ENCODE assay signal across 9 mouse cellular contexts in genomic region chr4:88718715-88719114, GRCm38 (mm10). TPM values are rescaled to one million over a fixed set of nuclear protein-coding genes. Genes with fewer than 3 reads are reported as not detected.
DNase-seq lines count a peak whose midpoint lies in the region; ATAC-seq and TF ChIP-seq lines count a peak whose summit lies in the region.
"Had no signal": no experiment of that assay in that cellular context is flagged by ENCODE, and none has a peak within 500 bp of the region (broad histone marks: within the 10 kb centered on the region; RNA-seq: fewer than 3 reads in every experiment).

No protein-coding gene starts in this region.

- peaks cover 48% of the 10 kb centered on the region for H3K4me1 ChIP-seq in megakaryocyte, embryonic 14.5 days
- H3K4me1 ChIP-seq in limb, embryonic 15.5 days = peaks cover 25% of the 10 kb centered on the region
- peaks cover 21% of the 10 kb centered on the region for H3K4me1 ChIP-seq in stomach, embryonic 16.5 days (ENCODE audit: control insufficient read depth, insufficient read depth, low read length)

- intact Hi-C loops in gastrocnemius, adult 2 months (cut with DNase I) = no loop called here

- ATAC-seq in megakaryocyte, adult 5-6 weeks (ENCODE audit: poor library complexity, severe bottlenecking) = no peak
- no peak for ATAC-seq in limb, embryonic 15.5 days (ENCODE audit: insufficient number of reproducible peaks, low FRiP score, low TSS enrichment, low read depth)
- no peak for ATAC-seq in stomach, embryonic 16.5 days (ENCODE audit: insufficient read depth, low FRiP score)
- ATAC-seq in inflammation-experienced regulatory T-cells, adult 6 months = no peak

- peak overlapping the region; percentile 100 for H3K27ac ChIP-seq in gastrocnemius, adult 2 months
- H3K27ac ChIP-seq in limb, embryonic 15.5 days = no peak overlapping the region
- no peak overlapping the region; the same call in 1 of the 2 replicates for H3K27ac ChIP-seq in stomach, embryonic 16.5 days (ENCODE audit: low read length)

- H3K4me2 ChIP-seq in limb, embryonic 15.5 days = peak overlapping the region; percentile 44
- H3K4me2 ChIP-seq in stomach, embryonic 16.5 days (ENCODE audit: low read depth, low read length) = peak overlapping the region; percentile 64

- H3K9ac ChIP-seq in limb, embryonic 15.5 days = no peak overlapping the region
- peak overlapping the region; percentile 54; the same call in 1 of the 2 replicates for H3K9ac ChIP-seq in stomach, embryonic 16.5 days (ENCODE audit: low read length)

- H3K36me3 ChIP-seq in megakaryocyte, embryonic 14.5 days (replicated peaks; ENCODE audit: low read length) = peaks cover 56% of the 10 kb centered on the region
- peaks cover 35% of the 10 kb centered on the region for H3K36me3 ChIP-seq in limb, embryonic 15.5 days
- H3K36me3 ChIP-seq in stomach, embryonic 16.5 days (ENCODE audit: control insufficient read depth, insufficient read depth, low read length) = peaks cover 10% of the 10 kb centered on the region

- TF ChIP-seq CTCF in gastrocnemius, adult 2 months (IDR thresholded peaks at IDR 0.05) = no peak

- no peaks in the 10 kb centered on the region for H3K27me3 ChIP-seq in megakaryocyte, embryonic 14.5 days (replicated peaks)
- H3K27me3 ChIP-seq in limb, embryonic 15.5 days = no peaks in the 10 kb centered on the region
- no peaks in the 10 kb centered on the region for H3K27me3 ChIP-seq in stomach, embryonic 16.5 days (ENCODE audit: control insufficient read depth, insufficient read depth, low read length)

- WGBS in limb, embryonic 15.5 days = 34% methylated on average over 1 of the region's 1 CpGs
- 29% methylated on average over 1 of the region's 1 CpGs for WGBS in stomach, embryonic 16.5 days

- DNase-seq in gastrocnemius, adult 2 months = no peak
- DNase-seq in gastrocnemius, adult 8-10 months (ENCODE audit: low spot score in 2 of 2) = no peak
- DNase-seq in adrenal gland, postnatal 25 days = no peak

- peak overlapping the region; percentile 76 for H3K4me3 ChIP-seq in gastrocnemius, adult 2 months
- H3K4me3 ChIP-seq in megakaryocyte, embryonic 14.5 days (replicated peaks) = peak overlapping the region; percentile 89
- peak overlapping the region; percentile 26 for H3K4me3 ChIP-seq in limb, embryonic 15.5 days
- peak overlapping the region; percentile 41 for H3K4me3 ChIP-seq in stomach, embryonic 16.5 days (replicated peaks; ENCODE audit: low read length)

- H3K9me3 ChIP-seq in megakaryocyte, embryonic 14.5 days = no peaks in the 10 kb centered on the region
- no peaks in the 10 kb centered on the region for H3K9me3 ChIP-seq in limb, embryonic 15.5 days
- no peaks in the 10 kb centered on the region for H3K9me3 ChIP-seq in stomach, embryonic 16.5 days (replicated peaks; ENCODE audit: control insufficient read depth, low read length)

RNA-seq across cellular contexts. Expression of gene Gm26566, which starts 2.9 kb away (rescaled TPM):
- under 1 TPM; 0.22 to 0.48 TPM for total RNA-seq in gastrocnemius, adult 2 months (2021)
- under 1 TPM in 3 of 4 experiments, not detected in 1; 0.24 to 0.51 (median 0.38) TPM for total RNA-seq in gastrocnemius, adult 8-10 months (2022)
- polyA plus RNA-seq in megakaryocyte, embryonic 14.5 days (2012; ENCODE audit: insufficient read depth, low replicate concordance) = 0.27 TPM in 1 of 2 replicates, not detected in the other
- not detected in 2 replicates for total RNA-seq in megakaryocyte, adult 5-6 weeks (2015)
- total RNA-seq in megakaryocyte, adult 5-6 weeks (2017) = 0.55 TPM in 1 of 2 replicates, not detected in the other
- polyA plus RNA-seq in limb, embryonic 15.5 days (2015; fragmentation: Nextera tagmentation; extraction: Ambion mirVana) = 0.56 and 1.1 TPM in 2 replicates
- 0.36 and 0.51 TPM in 2 replicates for polyA plus RNA-seq in stomach, embryonic 16.5 days (2015; fragmentation: Nextera tagmentation; extraction: Ambion mirVana)
- total RNA-seq in adrenal gland, postnatal 25 days (2021) = 0.73 and 0.95 TPM in 2 replicates
- not detected for polyA plus RNA-seq in inflammation-experienced regulatory T-cells, adult 6 months (2017; shearing (Covaris generic))

RNA-seq across cellular contexts. Expression of gene Klhl9, which starts 3.5 kb away (rescaled TPM):
- total RNA-seq in gastrocnemius, adult 2 months (2021) = 10 to 100 TPM; 51.6 to 58.9 TPM
- 10 to 100 TPM; 54.5 to 64.5 (median 57.9) TPM for total RNA-seq in gastrocnemius, adult 8-10 months (2022)
- polyA plus RNA-seq in megakaryocyte, embryonic 14.5 days (2012; ENCODE audit: insufficient read depth, low replicate concordance) = 1.4 and 2.6 TPM in 2 replicates
- total RNA-seq in megakaryocyte, adult 5-6 weeks (2015) = 56.7 and 61.1 TPM in 2 replicates
- total RNA-seq in megakaryocyte, adult 5-6 weeks (2017) = 83.8 and 85.5 TPM in 2 replicates
- 93.3 and 105 TPM in 2 replicates for polyA plus RNA-seq in limb, embryonic 15.5 days (2015; fragmentation: Nextera tagmentation; extraction: Ambion mirVana)
- polyA plus RNA-seq in stomach, embryonic 16.5 days (2015; fragmentation: Nextera tagmentation; extraction: Ambion mirVana) = 83.6 and 87.9 TPM in 2 replicates
- 83.9 and 94.1 TPM in 2 replicates for total RNA-seq in adrenal gland, postnatal 25 days (2021)
- polyA plus RNA-seq in inflammation-experienced regulatory T-cells, adult 6 months (2017; shearing (Covaris generic)) = 10 to 100 TPM; 34.2 to 37.3 (median 35.5) TPM

RNA-seq across cellular contexts. Expression of gene Ifnab, which starts 27.6 kb away (rescaled TPM):
- total RNA-seq in gastrocnemius, adult 2 months (2021) = not detected
- total RNA-seq in gastrocnemius, adult 8-10 months (2022) = not detected
- not detected in 2 replicates for polyA plus RNA-seq in megakaryocyte, embryonic 14.5 days (2012; ENCODE audit: insufficient read depth, low replicate concordance)
- not detected in 2 replicates for total RNA-seq in megakaryocyte, adult 5-6 weeks (2015)
- total RNA-seq in megakaryocyte, adult 5-6 weeks (2017) = not detected in 2 replicates
- polyA plus RNA-seq in limb, embryonic 15.5 days (2015; fragmentation: Nextera tagmentation; extraction: Ambion mirVana) = not detected in 2 replicates
- polyA plus RNA-seq in stomach, embryonic 16.5 days (2015; fragmentation: Nextera tagmentation; extraction: Ambion mirVana) = not detected in 2 replicates
- not detected in 2 replicates for total RNA-seq in adrenal gland, postnatal 25 days (2021)
- polyA plus RNA-seq in inflammation-experienced regulatory T-cells, adult 6 months (2017; shearing (Covaris generic)) = not detected
- polyA plus RNA-seq: brain, embryonic 14.5 days had no signal

RNA-seq across cellular contexts. Expression of gene Ifna2, which starts 35.0 kb away (rescaled TPM):
- not detected for total RNA-seq in gastrocnemius, adult 2 months (2021)
- total RNA-seq in gastrocnemius, adult 8-10 months (2022) = not detected
- not detected in 2 replicates for polyA plus RNA-seq in megakaryocyte, embryonic 14.5 days (2012; ENCODE audit: insufficient read depth, low replicate concordance)
- not detected in 2 replicates for total RNA-seq in megakaryocyte, adult 5-6 weeks (2015)
- not detected in 2 replicates for total RNA-seq in megakaryocyte, adult 5-6 weeks (2017)
- not detected in 2 replicates for polyA plus RNA-seq in limb, embryonic 15.5 days (2015; fragmentation: Nextera tagmentation; extraction: Ambion mirVana)
- polyA plus RNA-seq in stomach, embryonic 16.5 days (2015; fragmentation: Nextera tagmentation; extraction: Ambion mirVana) = not detected in 2 replicates
- not detected in 2 replicates for total RNA-seq in adrenal gland, postnatal 25 days (2021)
- polyA plus RNA-seq in inflammation-experienced regulatory T-cells, adult 6 months (2017; shearing (Covaris generic)) = not detected
- polyA plus RNA-seq: brain, embryonic 14.5 days had no signal

RNA-seq across cellular contexts. Expression of gene Gm13271, which starts 36.0 kb away (rescaled TPM):
- not detected for total RNA-seq in gastrocnemius, adult 2 months (2021)
- total RNA-seq in gastrocnemius, adult 8-10 months (2022) = not detected
- not detected in 2 replicates for polyA plus RNA-seq in megakaryocyte, embryonic 14.5 days (2012; ENCODE audit: insufficient read depth, low replicate concordance)
- not detected in 2 replicates for total RNA-seq in megakaryocyte, adult 5-6 weeks (2015)
- total RNA-seq in megakaryocyte, adult 5-6 weeks (2017) = not detected in 2 replicates
- polyA plus RNA-seq in limb, embryonic 15.5 days (2015; fragmentation: Nextera tagmentation; extraction: Ambion mirVana) = not detected in 2 replicates
- not detected in 2 replicates for polyA plus RNA-seq in stomach, embryonic 16.5 days (2015; fragmentation: Nextera tagmentation; extraction: Ambion mirVana)
- not detected in 2 replicates for total RNA-seq in adrenal gland, postnatal 25 days (2021)
- polyA plus RNA-seq in inflammation-experienced regulatory T-cells, adult 6 months (2017; shearing (Covaris generic)) = not detected
- polyA plus RNA-seq: brain, embryonic 14.5 days had no signal

Comparison
In these comparisons a context has a peak if more than half of its experiments do, and no peak if none do; other contexts are left out.
1. H3K4me3 ChIP-seq: peak in every context shown above with its lines; median percentile 89 in megakaryocyte, embryonic 14.5 days; 76 in gastrocnemius, adult 2 months; 41 in stomach, embryonic 16.5 days; 26 in limb, embryonic 15.5 days.